Mouse (Mus musculus): ENCODE measurements around the gene Dars2. TPM values are rescaled to one million over a fixed set of nuclear protein-coding genes. Genes with fewer than 3 reads are reported as not detected.

Dars2 gene
- total and polyA plus RNA-seq, 3 experiments = 53.1 to 83.6 TPM; not detected in 1

GRCm38 (mm10) chr1:161025410-161026210, 44.8 kb downstream of the Dars2 start:
- peaks cover under 1 to 21% of the 10 kb centered on the region in 2 experiments; a peak in 3 of 4 replicates for H3K36me3 ChIP-seq (ENCODE audit: control insufficient read depth in 1 of 2, insufficient read depth in 2 of 2, low read length in 2 of 2)
- H3K79me2 ChIP-seq (ENCODE audit: control insufficient read depth, insufficient read depth, low read length, poor library complexity) = no peaks in the 10 kb centered on the region
- no peaks in the 10 kb centered on the region for H3K9me3 ChIP-seq (replicated peaks; ENCODE audit: insufficient read depth, low read length)
- no peak overlapping the region for H3K4me3 ChIP-seq (ENCODE audit: control insufficient read depth in 1 of 2, insufficient read depth in 1 of 2, low read depth in 2 of 2, low read length in 2 of 2)
- no peak overlapping the region for H3K27ac ChIP-seq (ENCODE audit: control insufficient read depth, low read depth, low read length)
- H3K27me3 ChIP-seq (ENCODE audit: control insufficient read depth in 1 of 2, insufficient read depth in 2 of 2, low read length in 2 of 2) = no peaks in the 10 kb centered on the region
- no peak overlapping the region for H3K9ac ChIP-seq (ENCODE audit: control insufficient read depth, low read depth, low read length, poor library complexity, severe bottlenecking)
- no peak for TF ChIP-seq MXI1 (IDR thresholded peaks at IDR 0.05; ENCODE audit: low read depth, low read length)
- TF ChIP-seq RAD21 (IDR thresholded peaks at IDR 0.05; ENCODE audit: low read depth, low read length) = no peak
- no peak for TF ChIP-seq POLR2AphosphoS5 (IDR thresholded peaks at IDR 0.05; ENCODE audit: borderline replicate concordance, low read depth, low read length)
- TF ChIP-seq MYB (IDR thresholded peaks at IDR 0.05; ENCODE audit: low read depth, low read length) = no peak
- no peak for TF ChIP-seq UBTF (IDR thresholded peaks at IDR 0.05; ENCODE audit: borderline replicate concordance, insufficient read depth, low read depth, low read length)
- TF ChIP-seq MAZ (IDR thresholded peaks at IDR 0.05; ENCODE audit: low read depth, low read length) = no peak
- TF ChIP-seq KAT2A (conservative IDR thresholded peaks at IDR 0.05; ENCODE audit: low read depth, low read length) = no peak
- TF ChIP-seq GATA1 (IDR thresholded peaks at IDR 0.05; ENCODE audit: low read depth, low read length) = no peak
- no peak for TF ChIP-seq SIN3A (IDR thresholded peaks at IDR 0.05; ENCODE audit: low read length)
- no peak for TF ChIP-seq ZMIZ1 (IDR thresholded peaks at IDR 0.05; ENCODE audit: low read depth, low read length)
- no peak for TF ChIP-seq TAL1 (IDR thresholded peaks at IDR 0.05; ENCODE audit: low read length)
- no peak for TF ChIP-seq NRF1 (IDR thresholded peaks at IDR 0.05; ENCODE audit: insufficient read depth, low read depth, low read length, poor library complexity, severe bottlenecking)
- no peak for TF ChIP-seq MYC (IDR thresholded peaks at IDR 0.05; ENCODE audit: low read depth, low read length)
- TF ChIP-seq ELF1 (IDR thresholded peaks at IDR 0.05; ENCODE audit: low read depth, low read length) = no peak
- TF ChIP-seq ZNF384 (IDR thresholded peaks at IDR 0.05; ENCODE audit: low read depth, low read length) = no peak
- no peak for TF ChIP-seq MAX (IDR thresholded peaks at IDR 0.05; ENCODE audit: low read length)
- TF ChIP-seq HCFC1 (IDR thresholded peaks at IDR 0.05; ENCODE audit: low read depth, low read length) = no peak
- TF ChIP-seq NELFE (IDR thresholded peaks at IDR 0.05; ENCODE audit: low read depth, low read length) = no peak
- TF ChIP-seq RCOR1 (IDR thresholded peaks at IDR 0.05; ENCODE audit: low read depth, low read length) = no peak
- peaks cover 0 to 2% of the 10 kb centered on the region in 2 experiments; a peak in 2 of 4 replicates for H3K4me1 ChIP-seq (ENCODE audit: control insufficient read depth in 1 of 2, insufficient read depth in 2 of 2, low read length in 2 of 2)
- DNase-seq (ENCODE audit: low read depth, low spot score) = no peak

- H3K36me3 ChIP-seq (ENCODE audit: control insufficient read depth in 1 of 2, insufficient read depth in 2 of 2, low read length in 2 of 2) = peaks cover 0 to 13% of the 10 kb centered on the region in 2 experiments; a peak in 2 of 4 replicates
Measured at GRCm38 (mm10) chr1:161020051-161020450, 50.4 kb downstream of the Dars2 start.

More at GRCm38 (mm10) chr1:161020051-161020450, 50.4 kb downstream of the Dars2 start:
- Histone ChIP-seq H3K4me1 (ENCODE audit: control insufficient read depth in 1 of 2, insufficient read depth in 2 of 2, low read length in 2 of 2) (no peaks in the 10 kb centered on the region), H3K27ac (ENCODE audit: control insufficient read depth, low read depth, low read length) (no peak overlapping the region), H3K27me3 (ENCODE audit: control insufficient read depth in 1 of 2, insufficient read depth in 2 of 2, low read length in 2 of 2) (no peaks in the 10 kb centered on the region), H3K9me3 (replicated peaks; ENCODE audit: insufficient read depth, low read length) (no peaks in the 10 kb centered on the region), H3K79me2 (ENCODE audit: control insufficient read depth, insufficient read depth, low read length, poor library complexity) (no peaks in the 10 kb centered on the region), H3K9ac (ENCODE audit: control insufficient read depth, low read depth, low read length, poor library complexity, severe bottlenecking) (no peak overlapping the region), H3K4me3 (ENCODE audit: control insufficient read depth in 1 of 2, insufficient read depth in 1 of 2, low read depth in 2 of 2, low read length in 2 of 2) (no peak overlapping the region)
- no peak for DNase-seq (ENCODE audit: low read depth, low spot score)
- TF ChIP-seq ZNF384 (IDR thresholded peaks at IDR 0.05; ENCODE audit: low read depth, low read length) (no peak), ZKSCAN1 (IDR thresholded peaks at IDR 0.05; ENCODE audit: low read depth, low read length) (no peak), MAZ (IDR thresholded peaks at IDR 0.05; ENCODE audit: low read depth, low read length) (no peak), POLR2AphosphoS5 (IDR thresholded peaks at IDR 0.05; ENCODE audit: borderline replicate concordance, low read depth, low read length) (no peak), MAFK (IDR thresholded peaks at IDR 0.05; ENCODE audit: borderline replicate concordance, low read depth, low read length) (no peak), SMC3 (IDR thresholded peaks at IDR 0.05; ENCODE audit: low read depth, low read length) (no peak)
